Mouse (Mus musculus): ENCODE measurements around the gene Trpm3.

Trpm3 gene

DNA sequence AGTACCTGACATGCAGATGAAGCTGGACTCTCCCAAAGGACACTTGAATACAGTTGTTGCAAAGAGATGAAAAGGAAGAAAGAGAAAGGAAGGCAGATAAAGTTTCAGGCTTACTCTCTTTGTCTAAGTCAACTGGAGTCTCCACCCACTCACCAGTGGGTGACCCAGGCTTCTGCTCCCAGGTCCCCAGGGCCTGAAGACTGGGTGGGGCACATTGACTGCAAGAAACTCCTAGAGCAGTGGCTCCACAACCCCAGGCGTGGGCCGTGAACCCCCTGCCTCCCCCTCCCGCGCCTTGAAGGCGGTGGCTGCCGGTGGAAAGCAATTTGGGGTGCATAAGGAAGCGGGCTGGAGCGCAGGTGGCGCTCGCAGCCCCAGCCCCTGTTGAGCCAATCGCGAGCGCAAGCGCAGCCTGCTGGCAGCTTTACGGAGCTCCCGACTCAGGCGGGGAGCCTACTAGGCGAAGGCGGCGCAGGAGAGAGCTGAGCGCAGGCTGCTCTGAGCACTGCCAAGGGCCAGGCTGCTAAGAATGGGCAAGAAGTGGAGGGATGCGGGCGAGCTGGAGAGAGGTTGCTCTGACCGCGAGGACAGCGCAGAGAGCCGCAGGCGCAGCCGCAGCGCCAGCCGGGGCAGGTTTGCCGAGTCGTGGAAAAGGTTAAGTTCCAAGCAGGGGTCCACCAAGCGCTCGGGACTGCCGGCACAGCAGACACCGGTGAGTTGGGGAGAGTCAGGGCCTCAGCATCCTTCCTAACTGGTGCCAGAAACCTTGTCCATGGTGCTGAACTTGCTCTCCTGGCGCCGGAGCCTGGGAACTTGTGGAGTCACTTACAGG, at the start of gene Trpm3:
Gene Trpm3, plus strand, starts transcription at position 457 of the 832 bp plus-strand sequence.
- DNase-seq (ENCODE audit: low spot score in 2 of 2) = peak; percentile 65 to 67

DNA sequence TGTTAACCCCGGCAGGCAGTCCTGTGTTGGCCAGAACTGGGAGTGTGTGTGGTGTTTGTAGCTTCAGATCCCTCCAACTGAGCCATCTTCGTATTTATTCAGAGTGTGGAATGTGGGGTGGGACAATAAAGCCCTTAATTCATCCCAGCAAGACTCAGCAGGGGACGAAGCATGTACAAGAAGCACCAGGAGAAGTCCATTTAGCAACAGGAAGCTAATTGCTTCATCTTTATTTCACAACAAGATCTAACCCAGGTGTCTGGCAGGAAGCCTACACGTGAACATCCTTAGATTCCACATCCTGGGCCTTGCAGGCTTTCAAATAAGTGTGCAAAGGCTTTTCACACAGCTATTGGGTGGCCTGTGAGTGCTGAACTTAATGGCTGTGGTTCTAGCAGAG, 38.3 kb upstream of the Trpm3 start:
- no peak for DNase-seq (ENCODE audit: low spot score in 2 of 2)

DNA sequence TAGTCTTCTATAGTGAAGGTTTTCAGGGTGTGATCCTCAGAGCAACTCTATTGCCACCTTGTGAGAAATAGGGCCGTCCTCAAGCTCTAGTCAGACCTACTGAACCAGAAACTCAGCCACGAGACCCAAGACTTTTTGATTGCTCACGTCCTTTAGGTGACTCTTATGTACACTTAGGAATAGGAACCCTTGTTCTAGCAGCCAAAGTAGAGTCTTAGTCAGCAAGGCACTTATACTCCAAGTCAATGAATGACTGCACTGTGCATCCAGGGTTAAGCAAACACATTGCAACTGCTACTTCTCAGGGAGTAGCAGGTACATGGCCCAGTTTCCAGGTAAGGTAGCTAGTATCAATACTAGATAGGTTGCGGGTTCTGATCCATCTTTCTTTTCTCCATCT, 35.0 kb upstream of the Trpm3 start:
- no peak for DNase-seq (ENCODE audit: low spot score in 2 of 2)

DNA sequence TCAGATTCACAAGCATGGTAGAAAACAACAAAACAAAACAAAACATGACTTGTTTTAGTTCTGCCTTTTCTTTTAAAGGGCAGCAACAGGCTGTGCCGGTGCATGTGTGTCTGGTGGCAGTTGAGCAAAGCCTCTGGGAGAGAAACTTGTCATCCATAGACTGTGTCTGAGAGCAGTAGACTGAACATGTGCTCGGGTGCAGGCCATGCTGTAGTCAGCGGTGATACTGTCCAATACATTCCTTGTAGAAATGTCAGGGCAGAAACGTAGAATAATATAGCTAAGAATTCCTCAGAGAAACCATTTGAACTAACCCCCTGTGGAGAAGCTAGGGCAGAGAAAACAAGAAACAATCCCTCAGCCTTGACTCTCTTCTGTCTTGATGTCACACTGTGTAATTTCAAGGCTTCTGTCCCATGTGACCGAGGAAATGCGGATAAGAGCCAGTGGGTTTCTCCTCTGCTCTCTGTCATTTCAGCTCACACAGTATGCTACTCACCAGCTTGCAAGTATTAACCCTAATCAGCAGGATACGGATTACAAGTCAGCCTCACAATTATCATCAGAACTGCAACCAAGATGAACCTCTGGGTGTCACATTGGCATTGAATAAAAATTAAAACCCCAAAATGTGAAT, 33.9 kb upstream of the Trpm3 start:
- DNase-seq (ENCODE audit: low spot score in 2 of 2) = no peak

DNA sequence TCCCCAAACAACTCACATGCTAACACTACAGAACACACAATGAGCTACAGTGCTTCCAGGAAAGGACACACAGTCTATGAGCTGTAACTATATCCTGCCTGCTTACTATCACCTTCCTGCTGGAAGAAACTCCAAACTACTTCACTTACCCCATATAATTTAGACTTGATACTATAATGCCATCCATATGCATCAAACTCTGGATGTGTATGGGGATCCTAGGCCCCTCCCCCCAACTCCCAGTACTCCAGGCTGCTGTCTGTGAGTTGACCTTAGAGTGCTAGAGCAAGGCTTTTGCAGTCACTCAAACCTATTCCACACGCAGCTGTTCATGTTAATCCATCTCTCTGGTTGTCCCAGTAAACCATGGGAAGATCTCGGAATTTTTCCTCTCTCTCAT, 33.2 kb upstream of the Trpm3 start:
- DNase-seq (ENCODE audit: low spot score in 2 of 2) = no peak

DNA sequence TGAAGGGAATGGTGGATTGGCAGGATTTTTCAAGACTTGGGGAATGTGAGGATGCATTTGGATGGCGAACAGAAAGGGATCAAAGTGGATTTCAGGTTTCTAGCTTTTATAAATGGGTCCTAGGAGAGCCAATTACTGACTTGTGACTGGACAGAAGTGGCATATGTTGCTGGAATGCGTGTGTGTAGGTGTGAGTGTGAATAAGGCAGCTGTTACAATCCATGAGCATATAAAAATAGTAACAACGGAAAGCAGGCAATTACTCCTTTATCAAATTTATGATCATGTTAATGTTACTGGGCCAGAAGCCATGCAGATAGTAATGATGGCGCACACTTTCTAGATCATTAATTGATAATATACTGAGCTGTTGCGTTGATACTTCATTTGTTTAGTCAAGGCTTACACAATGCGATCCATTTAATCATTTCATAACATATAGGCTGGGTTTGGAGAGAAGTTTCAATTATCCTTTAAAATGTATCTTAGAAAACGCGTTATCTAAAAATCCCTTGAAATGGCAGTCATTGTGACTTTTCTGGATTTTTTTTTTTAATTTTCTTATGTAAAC, 29.9 kb upstream of the Trpm3 start:
- DNase-seq (ENCODE audit: low spot score in 2 of 2) = peak in 1 of 2 experiments; percentile 6

DNA sequence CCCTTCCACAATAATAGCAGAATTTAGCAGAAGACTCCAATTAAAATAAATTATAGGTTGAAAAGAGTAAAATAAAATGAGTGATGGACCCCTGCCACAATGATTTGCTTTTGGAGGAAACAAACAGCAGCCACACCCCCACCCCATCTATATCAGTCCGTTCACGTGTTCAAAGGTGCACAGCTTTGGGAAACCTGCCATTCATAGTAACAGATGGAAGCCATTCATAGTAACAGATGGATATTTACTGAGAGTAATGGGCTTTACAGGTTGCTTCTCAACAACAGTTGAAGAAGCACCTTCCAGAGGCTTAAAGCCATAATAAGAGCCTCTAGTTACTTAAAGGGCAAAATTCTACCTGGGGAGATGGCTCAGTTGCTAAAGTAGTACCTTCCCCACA, 17.9 kb upstream of the Trpm3 start:
- DNase-seq (ENCODE audit: low spot score in 2 of 2) = no peak

DNA sequence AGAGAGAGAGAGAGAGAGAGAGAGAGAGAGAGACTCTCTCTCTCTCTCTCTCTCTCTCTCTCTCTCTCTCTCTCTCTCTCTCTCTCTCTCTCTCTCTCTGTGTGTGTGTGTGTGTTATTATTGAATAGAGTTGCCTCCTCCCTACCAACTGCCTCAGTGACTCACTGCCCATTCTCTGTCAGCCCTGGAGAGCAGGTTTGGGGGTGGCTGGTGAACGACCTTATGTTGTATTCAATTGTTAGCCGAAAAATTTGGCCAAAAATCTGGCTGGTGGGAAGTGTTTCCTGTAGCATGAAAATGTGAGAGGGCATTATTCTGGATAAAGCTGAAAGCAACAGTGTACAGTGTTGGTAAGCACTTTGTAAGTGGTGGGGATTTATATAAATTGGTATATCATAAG, 17.2 kb upstream of the Trpm3 start:
- no peak for DNase-seq (ENCODE audit: low spot score in 2 of 2)

DNA sequence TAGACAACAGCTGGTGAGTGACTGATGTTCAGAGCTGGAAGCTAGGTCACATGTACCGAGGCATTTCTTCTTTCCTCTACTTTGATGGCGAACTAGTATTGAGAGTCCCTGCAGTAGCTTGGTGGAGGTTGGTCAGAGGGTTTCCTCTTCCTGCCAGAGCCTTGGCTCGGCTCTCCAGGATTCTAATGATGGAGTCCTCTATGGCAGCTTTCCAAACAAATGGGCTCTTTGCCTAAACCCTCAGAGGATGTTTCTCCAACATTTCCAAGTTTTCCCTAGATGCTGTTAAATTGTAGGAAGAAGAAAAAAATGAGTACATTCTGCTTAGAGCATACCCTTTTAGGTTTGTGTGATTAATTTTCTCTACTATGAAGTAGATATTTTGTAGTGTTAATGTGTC, 6.2 kb upstream of the Trpm3 start:
- no peak for DNase-seq (ENCODE audit: low spot score in 2 of 2)

DNA sequence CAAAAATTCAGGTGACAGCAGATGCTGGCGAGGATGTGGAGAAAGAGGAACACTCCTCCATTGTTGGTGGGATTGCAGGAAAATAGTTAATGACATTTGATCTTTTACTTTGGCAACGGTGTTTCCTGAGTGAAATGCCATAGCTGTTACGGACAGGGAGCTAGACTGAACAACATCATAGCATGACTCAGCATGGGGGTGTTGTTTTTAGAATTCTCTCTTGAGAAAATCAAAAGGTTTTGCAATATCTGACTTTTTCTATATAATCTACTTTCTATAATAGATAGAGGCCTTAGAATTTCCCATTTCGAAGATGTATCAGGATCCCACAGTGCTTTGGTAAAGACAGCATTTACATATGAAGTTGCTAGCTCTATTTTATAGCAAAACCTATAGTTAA, 39.7 kb downstream of the Trpm3 start:
- DNase-seq (ENCODE audit: low spot score in 2 of 2) = no peak

DNA sequence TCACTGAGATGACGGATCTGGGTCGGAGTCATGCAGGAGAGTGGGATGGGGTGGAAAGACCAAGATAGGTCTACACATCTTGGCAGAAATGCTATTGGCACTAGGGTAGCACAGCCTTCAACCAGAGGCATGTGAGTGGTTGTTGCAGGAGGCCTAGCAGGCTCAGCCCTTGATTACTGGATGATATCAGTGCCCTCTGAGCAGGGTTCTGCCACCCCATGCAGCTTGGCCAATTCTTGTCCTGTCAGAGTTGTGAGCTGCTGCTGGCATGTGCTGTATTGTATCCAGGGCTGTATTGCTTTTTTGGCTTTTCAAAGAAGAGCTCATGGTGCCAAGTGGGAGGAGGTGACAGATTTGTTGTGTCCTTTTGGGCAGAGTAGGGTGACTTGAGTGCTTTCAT, 40.2 kb downstream of the Trpm3 start:
- no peak for DNase-seq (ENCODE audit: low spot score in 2 of 2)

DNA sequence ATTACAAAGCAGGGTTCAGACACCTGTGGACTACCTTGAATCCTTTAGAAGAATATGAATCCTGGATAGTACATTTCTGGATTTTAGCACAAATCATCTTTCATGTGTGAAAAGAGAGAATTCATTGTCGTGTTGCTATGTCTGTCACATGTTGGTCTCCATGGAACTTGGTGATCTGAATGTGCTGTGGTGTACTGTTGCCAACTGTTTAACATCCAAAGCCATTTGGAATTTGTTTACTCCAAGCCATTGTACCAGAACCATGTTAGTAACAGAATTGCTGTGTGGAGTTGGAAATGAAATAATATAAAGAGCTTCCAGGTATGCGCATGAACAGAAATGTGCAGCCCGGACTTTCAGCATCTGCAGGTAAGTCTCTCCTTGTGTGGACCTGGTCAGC, 41.3 kb downstream of the Trpm3 start:
- DNase-seq (ENCODE audit: low spot score in 2 of 2) = no peak

DNA sequence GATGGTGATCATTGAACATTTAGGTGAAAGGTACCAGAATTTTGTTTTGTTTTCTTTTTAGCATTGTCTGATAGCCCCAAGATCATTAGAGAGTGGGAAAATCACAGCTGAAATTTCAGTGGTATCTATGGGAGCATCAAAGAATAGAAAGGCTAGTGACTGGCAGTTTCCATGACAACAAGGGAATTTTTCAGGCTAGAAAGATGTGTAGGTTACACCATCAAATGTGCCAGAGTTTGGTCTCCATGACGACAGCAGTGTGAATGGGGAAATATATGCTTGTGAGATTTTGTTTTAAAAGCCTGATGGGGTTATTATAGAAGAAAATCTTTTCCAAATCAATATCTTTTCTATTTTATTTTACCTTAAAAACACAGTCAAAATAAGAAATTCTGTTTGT, 50.9 kb downstream of the Trpm3 start:
- DNase-seq (ENCODE audit: low spot score in 2 of 2) = peak; percentile 22 to 44

DNA sequence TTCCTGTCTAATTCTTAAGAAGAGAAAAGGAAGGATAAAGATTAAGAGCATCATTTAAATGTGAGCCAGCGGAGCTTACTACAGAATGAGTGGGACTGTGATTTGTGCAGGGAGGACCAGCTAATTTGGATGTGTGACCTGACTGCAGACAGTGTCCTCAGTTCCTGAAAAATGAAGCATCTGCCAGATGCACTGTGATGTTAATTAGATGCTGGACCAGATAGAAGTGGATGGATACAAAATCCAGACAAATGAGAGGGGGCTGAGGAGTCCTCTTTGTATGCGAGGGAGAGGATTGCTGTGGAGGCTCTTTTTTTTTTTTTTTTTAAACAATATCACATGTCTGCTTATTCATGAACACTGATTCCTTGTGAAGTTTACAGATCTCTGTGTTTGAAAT, 83.7 kb downstream of the Trpm3 start:
- no peak for DNase-seq (ENCODE audit: low spot score in 2 of 2)

DNA sequence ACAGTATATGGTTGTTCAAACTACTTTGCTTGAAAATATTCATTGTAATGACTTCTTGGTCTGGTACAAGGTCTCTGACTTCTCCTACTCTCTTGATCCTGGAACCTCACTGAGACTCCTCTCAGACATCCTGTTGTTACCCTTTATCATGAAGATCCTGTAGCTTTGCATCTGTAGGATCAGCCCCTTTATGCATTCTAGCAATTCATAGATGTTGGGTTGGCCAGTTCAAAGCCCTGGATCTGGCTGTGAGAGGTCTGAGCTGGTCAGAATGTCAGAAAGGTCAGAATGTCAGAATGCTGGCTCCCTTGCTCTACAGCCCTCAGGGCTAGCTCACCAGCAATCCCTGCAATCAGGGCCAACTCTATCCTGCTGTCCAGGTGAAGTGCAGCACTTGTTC, 95.3 kb downstream of the Trpm3 start:
- DNase-seq (ENCODE audit: low spot score in 2 of 2) = no peak

DNA sequence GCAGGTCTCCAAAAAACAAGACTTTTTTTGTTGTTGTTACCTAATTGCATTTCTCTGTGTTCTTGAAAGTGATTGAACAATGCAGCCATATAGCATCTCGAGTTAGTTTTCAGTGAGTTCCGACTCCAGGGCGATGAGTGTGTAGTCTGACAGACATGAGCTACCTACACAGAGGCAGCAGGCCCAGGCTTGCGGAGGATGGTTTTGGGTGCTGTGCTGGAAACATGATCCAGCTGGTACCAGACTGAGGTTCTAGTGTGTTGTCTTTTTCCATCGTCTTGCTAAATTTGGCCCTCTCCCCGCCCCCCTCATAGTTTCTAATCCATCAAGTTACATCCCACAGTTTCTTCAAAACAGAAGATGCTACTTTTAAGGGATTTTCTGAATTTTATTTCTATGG, 110.2 kb downstream of the Trpm3 start:
- peak; percentile 62 to 68 for DNase-seq (ENCODE audit: low spot score in 2 of 2)

DNA sequence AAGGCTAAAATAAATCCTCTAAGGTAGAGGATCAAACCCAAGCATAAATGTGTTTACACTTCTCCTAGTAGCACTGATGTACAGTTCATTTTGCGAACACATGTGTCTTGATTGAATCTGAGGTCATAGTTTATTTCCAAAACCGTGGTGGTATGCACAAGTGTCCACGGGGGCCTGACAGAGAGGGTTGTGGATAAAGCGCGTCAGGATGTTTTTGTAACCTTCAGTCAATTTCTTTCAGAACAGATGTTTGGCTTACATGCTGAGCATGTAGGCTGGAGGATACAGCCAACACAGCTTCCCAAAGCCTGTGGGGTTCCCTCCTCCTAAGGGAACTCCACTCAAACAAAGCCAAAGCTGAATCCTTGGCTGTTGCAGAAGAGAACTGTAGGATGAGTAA, 134.1 kb downstream of the Trpm3 start:
- DNase-seq (ENCODE audit: low spot score in 2 of 2) = no peak

DNA sequence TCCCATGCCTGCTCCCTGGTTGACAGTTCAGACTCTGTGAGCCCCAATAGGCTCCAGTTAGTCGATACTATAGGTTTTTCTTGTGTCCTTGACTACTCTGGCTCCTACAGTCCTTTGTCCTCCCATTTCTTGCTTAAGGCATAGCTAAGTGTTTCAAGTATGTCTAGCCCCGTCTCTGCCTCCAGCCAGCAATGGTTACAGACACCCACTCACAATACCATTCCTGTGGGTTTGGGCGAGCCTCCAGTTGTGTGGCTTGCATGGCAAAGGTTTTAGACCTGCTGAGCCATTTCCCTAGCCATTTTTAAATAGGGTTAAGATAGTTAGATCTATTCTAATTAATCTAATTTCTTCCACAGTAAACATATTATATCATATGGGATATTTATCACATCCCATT, 145.8 kb downstream of the Trpm3 start:
- no peak for DNase-seq (ENCODE audit: low spot score in 2 of 2)

DNA sequence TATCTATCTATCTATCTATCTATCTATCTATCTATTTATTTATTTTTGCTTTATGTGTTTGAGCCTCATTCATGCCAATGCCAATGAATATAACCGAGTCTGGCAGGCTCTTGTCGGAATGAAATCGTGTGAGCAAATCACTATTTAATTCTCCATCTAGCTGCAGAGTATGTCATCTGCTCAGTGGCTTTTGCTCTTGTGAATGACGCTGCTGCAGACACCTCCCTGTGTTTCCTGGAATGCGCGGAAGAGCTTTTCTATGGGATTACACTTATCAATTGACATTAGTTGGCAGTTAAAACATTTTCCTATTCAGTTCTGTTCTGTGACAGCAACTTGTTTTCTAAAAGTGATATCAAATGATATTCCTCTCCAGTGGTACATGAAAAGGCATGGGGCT, 153.8 kb downstream of the Trpm3 start:
- no peak for DNase-seq (ENCODE audit: low spot score in 2 of 2)

DNA sequence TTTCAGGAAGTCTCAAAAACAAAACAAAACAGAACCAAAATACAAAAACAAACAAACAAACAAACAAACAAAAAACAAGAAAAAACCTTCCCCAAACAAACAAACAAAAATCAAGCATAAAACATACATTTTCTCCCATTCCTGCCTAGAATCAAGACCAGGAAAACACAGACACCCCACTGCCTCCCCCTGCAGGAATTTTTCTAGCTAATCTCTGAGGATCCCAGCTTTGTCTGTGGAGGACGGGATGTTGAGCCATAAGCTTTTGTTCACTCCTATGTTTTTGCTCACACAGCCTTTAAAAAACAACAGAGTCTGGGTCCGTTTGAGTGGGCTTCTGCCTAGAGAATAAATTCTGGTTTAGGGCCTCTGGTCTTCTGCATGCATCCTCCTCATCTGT, 162.1 kb downstream of the Trpm3 start:
- DNase-seq (ENCODE audit: low spot score in 2 of 2) = peak; percentile 15 to 31

DNA sequence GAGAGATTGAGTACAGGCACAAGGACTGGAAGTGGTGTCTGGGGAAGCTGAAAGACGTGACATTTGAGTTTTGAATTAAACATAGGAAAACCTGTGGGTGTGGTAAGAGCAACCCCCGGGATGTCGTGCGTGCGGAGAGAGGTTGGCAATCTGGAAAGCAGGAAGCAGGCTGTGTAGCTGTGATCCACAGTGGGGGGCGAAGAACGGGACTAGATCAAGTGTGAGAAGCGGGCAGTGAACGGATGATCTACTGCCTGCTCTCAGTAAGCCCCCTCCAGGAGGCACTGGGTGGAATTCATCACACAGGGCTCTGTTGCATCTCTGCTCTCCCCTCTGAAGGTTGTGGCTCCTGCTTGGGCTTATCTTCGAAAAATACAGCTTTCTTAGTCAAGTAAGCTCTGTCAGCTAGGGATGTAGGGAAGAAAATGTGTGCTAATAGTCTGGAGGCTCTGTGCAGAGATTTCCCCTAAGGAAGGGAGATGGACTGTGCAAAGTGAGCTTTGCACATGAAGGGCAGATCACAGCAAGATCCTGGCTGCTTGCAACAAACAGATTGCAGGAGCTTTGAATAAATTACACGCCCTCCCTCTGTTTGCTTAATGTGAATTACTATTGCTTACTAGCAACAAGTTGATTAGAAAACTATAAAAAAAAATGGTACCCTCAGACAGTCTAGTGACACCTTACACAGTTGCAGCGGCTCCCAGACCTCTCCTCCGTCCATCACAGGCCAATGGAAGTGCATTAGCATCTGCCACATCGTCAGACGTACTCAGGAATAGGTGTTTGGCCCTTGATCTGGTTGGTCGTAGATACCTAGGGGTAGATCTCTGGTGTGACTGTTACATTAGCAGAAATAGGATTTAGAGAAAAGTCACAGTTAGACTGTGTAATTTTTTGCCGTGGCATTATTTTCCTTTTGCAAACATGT, 164.4 kb downstream of the Trpm3 start:
- peak; percentile 27 to 39 for DNase-seq (ENCODE audit: low spot score in 2 of 2)
